Mouse (Mus musculus) layer of hippocampus, adult 2 months (tissue): ENCODE measurements at regions not wholly inside any gene's neighbourhood (a gene's known extent, or its start where the extent isn't known, plus 50 kb on each side); places are given as distances from the start of the nearest gene placed in this dataset.
A peak's percentile ranks its signal among the peaks of the same experiment; 100 is the strongest.

Experiments used
- DNase-seq, 2 experiments: peaks; one replicate each; pipeline ENCODE4 v3.0.0; 2022; ENCODE audit warnings: low spot score in 2 of 2
- H3K27ac ChIP-seq: fragments of 200-600 bp; 2 replicates; pipeline ENCODE4 v1.8.1; 2022
- H3K4me3 ChIP-seq: fragments of 200-600 bp; 2 replicates; pipeline ENCODE4 v1.8.1; 2022; ENCODE audit warnings: mild to moderate bottlenecking
- CTCF ChIP-seq: fragments of 200-600 bp; conservative IDR thresholded peaks from 2 replicates; pipeline ENCODE4 v1.8.1; 2022; ENCODE audit warnings: antibody characterized with exemption, mild to moderate bottlenecking, moderate library complexity

DNA sequence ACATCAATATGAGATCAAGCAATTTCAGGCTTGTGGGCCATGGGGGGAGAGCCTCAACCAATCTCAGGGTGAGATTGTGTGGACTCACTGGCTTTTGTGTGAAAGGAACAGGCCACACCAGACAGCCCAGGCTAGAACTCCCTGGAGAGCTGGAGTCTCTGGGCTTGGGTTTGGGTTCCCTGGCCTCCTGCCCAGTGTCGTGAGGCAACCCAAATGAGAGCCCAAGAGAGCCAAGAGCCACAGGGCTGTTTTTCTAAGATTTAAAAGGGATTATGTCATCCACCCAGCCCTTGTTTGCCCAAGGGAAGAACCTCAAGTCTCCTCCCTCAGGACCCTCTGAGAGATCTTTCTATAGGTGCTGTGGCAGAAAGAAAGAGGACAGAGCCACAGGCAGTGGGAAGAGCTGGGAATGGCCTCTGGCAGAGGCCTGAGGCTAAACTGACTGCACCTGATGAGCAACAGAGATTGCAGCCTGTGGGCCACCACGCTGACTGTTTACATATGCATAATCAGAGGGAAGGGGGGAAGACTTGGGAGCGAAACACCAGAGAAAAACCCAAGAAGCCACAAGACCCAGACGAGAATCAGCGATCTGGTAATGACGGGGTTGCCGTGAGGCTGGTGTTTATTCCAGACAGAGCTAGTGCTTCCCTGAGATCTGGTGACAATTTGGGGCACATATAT lies 92.1 kb downstream of the Bcl2l11 start:
- no peak overlapping the region for H3K4me3 ChIP-seq
- no peak for TF ChIP-seq CTCF
- no peak for DNase-seq
- no peak overlapping the region for H3K27ac ChIP-seq

DNA sequence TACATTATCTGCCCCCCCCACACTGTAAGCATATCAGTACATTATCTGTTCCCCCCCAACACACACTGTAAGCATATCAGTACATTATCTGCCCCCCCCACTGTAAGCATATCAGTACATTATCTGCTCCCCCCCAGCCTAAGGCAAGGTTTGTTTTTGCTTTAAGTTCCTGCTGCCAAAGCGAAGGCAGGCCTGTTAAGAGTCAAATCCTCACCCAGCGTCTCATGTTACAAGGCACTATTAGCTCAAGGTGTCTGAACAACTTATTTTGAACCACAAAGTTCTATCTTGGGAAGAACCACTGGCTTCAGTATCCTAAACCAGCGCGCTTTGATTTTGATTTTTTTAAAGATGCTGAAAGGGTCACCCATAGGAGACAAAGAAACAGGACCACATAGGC lies 93.1 kb downstream of the Bcl2l11 start:
- TF ChIP-seq CTCF = no peak
- H3K4me3 ChIP-seq = no peak overlapping the region
- H3K27ac ChIP-seq = no peak overlapping the region
- no peak for DNase-seq

DNA sequence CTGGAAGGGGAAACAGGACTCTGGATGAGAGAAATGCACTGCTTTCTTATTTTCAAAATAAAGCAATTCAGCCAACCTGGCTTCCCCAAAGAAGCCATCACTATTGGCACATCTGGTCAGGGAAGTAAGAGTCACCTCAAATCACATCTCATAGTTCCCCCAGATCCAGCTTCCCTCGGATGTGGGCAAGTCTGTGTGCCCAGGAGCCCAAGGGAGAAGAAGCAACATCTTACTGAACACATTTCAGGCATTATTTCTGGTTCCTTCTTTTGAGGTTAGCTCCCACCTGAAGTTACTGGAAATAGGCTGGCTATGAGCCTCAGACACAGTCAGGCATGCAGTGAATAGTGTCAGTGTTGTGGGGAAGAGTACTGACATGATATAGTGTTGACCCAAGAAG lies 95.2 kb downstream of the Bcl2l11 start:
- DNase-seq = no peak
- H3K27ac ChIP-seq = no peak overlapping the region
- no peak for TF ChIP-seq CTCF
- no peak overlapping the region for H3K4me3 ChIP-seq

DNA sequence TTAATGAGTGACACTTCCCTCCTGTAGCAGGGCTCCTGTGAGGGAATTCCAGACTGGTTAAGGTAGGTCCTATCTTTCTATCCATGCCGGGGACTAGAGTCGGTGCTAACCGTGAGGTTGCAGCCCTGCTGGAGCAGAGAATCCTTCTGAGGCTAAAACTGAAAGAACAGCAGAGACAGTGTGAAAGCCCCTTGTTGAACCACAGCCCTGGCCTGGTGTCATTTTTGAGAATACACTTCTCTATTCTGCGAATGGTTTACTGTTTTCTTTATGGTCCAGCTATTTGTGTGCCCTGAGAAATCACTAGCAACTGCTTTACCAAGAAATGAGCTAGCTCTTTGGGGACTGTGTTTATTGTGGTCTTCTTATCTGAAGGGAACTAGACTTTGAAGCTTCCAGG lies 95.8 kb downstream of the Bcl2l11 start:
- H3K27ac ChIP-seq = no peak overlapping the region
- DNase-seq = no peak
- TF ChIP-seq CTCF = no peak
- H3K4me3 ChIP-seq = no peak overlapping the region

DNA sequence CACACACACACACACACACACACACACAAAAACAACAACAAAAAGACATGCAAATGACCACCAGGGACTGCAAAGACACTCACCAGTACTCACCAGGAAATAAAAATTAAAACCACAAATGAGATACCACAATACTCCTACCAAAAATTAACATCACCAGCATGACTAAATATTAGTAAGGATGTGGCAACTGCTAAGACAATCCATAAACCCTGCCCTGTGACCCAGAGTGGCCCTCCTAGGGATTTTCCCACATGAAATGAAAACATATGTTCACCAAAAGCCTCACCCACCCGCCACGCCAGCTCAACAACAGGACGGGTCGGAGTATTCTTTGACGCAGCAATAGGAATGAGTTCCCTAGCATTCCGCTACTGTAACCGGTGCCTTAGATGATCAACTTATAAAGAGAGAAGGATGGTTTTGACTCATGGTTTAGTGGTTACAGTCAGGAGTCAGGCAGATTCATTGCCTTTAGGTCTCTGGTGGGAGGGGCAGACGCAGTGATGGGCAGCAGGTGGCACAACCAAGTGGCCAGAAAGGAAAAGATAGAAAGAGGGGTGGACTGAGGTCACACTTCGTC lies 100.7 kb downstream of the Bcl2l11 start:
- Histone ChIP-seq H3K4me3 (no peak overlapping the region), H3K27ac (no peak overlapping the region)
- TF ChIP-seq CTCF = no peak
- DNase-seq = no peak

DNA sequence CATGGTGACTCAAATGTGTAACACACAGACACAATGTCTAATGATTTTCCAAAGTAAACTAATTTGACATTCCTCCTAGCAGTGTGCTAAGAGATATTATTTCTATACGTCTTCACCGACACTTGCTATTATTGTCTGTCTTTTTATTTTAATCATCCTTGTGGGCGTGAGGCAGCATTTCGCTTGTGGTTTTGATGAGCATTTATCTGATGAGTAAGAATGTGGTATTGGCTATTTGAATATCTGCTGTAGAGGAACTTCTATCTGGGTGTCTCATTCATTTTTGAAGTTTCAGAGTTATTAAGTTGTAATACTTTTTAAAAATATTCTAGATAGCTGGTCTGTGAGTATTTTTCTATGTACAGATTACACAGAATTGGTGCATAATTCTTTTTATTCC lies 103.9 kb downstream of the Bcl2l11 start:
- Histone ChIP-seq H3K4me3 (no peak overlapping the region), H3K27ac (no peak overlapping the region)
- TF ChIP-seq CTCF = no peak
- no peak for DNase-seq

DNA sequence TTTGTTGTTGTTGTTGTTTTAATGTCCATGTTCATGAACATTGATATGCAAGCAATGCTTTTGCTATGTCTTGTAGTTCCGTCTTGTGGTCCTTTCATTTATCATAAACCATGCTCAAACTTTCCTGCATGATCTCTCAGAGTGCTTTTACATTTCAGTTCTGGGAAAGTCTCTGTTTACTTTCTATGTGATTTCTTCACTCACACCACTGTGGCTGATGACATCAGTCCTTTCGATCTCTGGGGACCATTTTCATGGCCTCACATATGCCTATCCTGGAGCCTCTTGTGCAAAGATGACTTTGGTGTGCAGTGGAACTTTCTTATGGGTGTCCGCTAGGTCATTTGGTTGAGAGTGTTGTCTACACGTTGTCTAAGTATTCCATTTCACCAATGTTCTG lies 105.1 kb downstream of the Bcl2l11 start:
- Histone ChIP-seq H3K27ac (no peak overlapping the region), H3K4me3 (no peak overlapping the region)
- DNase-seq = no peak
- TF ChIP-seq CTCF = no peak

DNA sequence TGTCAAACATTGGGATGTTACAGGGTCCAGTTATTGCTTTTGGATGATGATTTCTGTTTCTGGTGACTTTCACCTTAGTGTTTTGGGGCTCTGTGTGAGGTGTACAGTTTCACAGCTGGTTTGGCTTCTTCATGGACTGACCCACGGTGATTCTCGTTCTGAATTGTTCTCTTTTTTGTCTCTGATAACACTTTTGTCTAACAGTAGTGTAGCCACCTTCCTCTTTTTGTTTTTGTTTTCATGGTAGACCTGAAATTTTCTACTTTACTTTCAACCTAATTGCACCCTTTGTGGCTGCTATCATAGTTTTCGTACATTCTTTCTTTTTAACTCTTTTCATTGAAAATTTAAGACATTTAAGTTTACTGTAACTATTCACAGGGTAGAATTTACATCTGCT lies 105.5 kb downstream of the Bcl2l11 start:
- no peak for DNase-seq
- Histone ChIP-seq H3K27ac (no peak overlapping the region), H3K4me3 (no peak overlapping the region)
- TF ChIP-seq CTCF = no peak

DNA sequence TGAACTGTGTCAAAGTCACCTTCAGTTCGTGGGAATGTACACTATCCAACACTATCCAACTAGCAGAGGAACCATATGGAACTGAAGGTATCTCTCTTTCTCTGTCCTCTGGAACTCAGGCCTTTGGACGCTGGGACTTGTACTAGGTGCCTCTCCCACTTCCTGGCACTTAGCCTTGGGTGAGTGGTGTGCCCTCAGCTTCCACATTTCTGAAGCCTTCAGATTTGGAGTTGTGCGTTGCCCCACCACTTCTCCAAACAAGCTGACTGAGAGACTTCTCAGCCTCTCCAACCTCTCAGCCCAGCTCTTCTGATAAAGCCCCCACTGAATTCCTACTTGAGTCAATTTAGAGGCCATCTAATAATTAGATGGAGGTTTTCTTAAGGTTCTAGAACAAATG lies 106.2 kb downstream of the Bcl2l11 start:
- TF ChIP-seq CTCF = no peak
- no peak overlapping the region for H3K4me3 ChIP-seq

DNA sequence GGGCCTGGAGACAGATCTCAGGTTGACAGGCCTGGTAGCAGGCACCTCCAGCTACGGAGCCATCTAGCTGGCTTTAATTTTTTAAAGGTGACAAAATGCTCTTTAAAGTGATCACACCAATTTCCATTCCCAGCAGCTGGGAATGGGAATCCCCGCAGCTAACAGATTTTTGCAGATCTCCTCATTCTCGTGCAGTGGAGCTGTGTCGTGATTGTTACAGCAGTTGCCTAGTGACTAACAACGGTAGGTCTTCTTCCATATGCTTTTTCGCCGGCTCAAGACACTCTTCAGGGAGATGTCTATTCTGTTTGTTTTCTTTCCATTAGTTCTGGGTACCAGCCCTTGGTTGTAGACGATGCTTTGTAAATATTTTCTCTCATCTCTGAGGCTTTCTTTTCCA lies 109.3 kb downstream of the Bcl2l11 start:
- H3K4me3 ChIP-seq = no peak overlapping the region
- peak in 1 of 2 experiments; percentile 19 for DNase-seq
- no peak overlapping the region for H3K27ac ChIP-seq
- TF ChIP-seq CTCF = no peak

More for the DNA sequence above, 106.2 kb downstream of the Bcl2l11 start:
- H3K27ac ChIP-seq = no peak overlapping the region
- no peak for DNase-seq

DNA sequence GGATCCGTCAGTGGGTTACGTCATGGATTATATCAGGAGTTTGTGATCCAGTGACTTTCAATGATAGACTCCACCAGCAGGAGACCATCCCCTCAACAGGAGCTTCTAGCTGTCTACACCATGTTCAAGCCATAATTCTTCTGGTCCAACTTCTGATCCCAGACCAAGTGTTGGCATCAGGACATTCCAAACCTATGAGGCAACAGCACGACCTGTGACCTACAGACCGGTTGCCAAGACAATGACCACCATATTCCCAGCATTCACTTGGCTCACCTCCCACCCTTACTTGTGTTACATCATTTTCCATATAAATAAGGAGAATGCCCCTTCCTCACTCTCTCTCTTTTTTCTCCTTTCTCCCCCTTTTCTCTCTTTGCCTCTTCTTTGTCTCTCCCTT lies 113.6 kb downstream of the Bcl2l11 start:
- Histone ChIP-seq H3K27ac (no peak overlapping the region), H3K4me3 (no peak overlapping the region)
- no peak for DNase-seq
- TF ChIP-seq CTCF = no peak

DNA sequence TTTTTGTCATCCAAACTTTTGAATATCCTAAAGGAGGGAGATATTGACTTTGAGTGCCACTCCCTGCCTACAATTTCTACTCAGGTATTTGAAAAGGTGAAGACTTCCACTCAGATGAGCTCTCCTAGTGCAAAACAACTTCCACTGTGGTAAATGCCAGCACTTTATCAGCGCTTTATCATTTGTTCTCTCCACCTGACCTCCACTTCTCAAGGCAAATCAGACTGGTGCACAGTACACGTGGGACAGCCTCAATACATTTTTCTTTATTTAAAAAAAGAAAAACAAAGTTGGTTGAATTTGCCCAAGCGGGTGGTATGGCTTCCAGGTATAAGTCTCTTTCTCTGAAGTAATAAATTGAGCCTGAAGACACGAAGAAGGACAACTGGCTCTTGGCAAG lies 114.2 kb downstream of the Bcl2l11 start:
- Histone ChIP-seq H3K4me3 (no peak overlapping the region), H3K27ac (no peak overlapping the region)
- TF ChIP-seq CTCF = no peak
- no peak for DNase-seq

DNA sequence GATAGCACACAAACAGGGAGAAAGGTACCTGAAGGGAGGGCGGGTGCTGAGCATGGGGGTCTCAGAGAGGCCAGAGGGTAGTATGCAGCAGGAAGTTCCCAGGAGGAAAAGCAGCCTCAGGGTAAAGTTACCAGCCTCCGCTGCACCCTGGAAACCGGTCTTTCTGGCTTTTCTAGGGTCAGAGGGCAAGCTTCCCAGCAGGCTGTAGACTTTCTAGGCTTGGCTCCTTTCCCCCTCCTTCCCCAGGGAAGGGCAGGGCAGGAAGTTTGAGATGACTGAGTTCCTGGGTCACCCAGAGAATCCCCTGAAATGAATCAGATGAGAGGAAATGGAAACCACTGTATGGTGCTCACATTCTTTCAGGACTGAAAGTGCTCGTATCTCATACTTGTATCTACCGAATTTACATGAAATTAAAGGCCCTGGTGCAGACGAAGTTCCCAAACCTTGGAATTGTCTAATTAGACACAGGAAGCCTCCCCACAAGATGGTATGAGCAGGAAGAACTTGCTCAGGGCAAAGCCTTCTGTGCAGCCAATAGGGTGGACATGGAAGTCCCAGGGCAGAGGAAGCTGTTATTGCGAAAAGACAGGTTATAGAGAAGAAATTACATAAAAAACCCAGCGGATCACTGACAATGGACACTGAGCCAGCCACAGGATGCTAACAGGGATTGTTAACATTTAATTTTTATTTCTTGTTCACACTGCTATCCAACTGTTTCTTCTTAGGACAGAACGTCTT lies 114.9 kb downstream of the Bcl2l11 start:
- H3K27ac ChIP-seq = no peak overlapping the region
- no peak for TF ChIP-seq CTCF
- no peak overlapping the region for H3K4me3 ChIP-seq
- DNase-seq = no peak

DNA sequence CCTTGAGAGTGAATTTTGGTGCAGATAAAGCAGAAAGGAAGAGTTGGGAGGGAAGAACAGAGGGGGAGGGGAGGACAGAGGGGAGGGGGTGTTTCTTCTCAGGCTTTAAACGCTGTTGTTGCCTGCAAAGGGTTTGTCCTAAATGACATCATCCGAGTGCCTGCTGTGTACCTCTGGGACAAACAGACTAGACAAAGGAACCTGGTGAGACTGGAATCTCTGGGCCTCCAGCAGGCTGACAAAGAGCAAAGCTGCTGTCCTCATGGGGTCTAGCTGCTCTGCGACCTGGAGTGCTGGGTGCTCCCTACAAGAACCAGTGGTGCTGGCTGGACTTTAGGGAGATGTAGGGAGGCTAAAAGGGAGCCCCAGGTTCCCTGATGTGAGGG lies 115.4 kb downstream of the Bcl2l11 start:
- no peak for TF ChIP-seq CTCF
- no peak for DNase-seq
- H3K4me3 ChIP-seq = no peak overlapping the region
- H3K27ac ChIP-seq = no peak overlapping the region
